Mouse (Mus musculus): ENCODE results near the gene Lgi4. TPM values are rescaled to one million over a fixed set of nuclear protein-coding genes. Genes with fewer than 3 reads are reported as not detected.
A peak's percentile ranks its signal among the peaks of the same experiment; 100 is the strongest.

Lgi4 gene
- polyA plus RNA-seq, 1 experiment = 2.5 TPM

GRCm38 (mm10) chr7:31034789-31035188, 24.4 kb upstream of the Lgi4 start:
- H3K4me3 ChIP-seq (ENCODE audit: low read depth, low read length) = no peak overlapping the region
- no peaks in the 10 kb centered on the region for H3K36me3 ChIP-seq (ENCODE audit: control insufficient read depth, insufficient read depth, low read length)
- H3K27me3 ChIP-seq (ENCODE audit: control insufficient read depth, insufficient read depth, low read length) = no peaks in the 10 kb centered on the region
- H3K4me1 ChIP-seq (ENCODE audit: control insufficient read depth, insufficient read depth, insufficient read length, low read length) = no peaks in the 10 kb centered on the region
- TF ChIP-seq POLR2A (IDR thresholded peaks at IDR 0.05; ENCODE audit: low read depth, low read length) (no peak), CTCF (IDR thresholded peaks at IDR 0.05; ENCODE audit: extremely low read depth, insufficient read length, insufficient replicate concordance, low read depth, low read length) (peak; percentile 33; the same call in 1 of the 2 replicates)
- H3K27ac ChIP-seq (ENCODE audit: insufficient read depth, low read depth, low read length) = peak overlapping the region; percentile 69; the same call in 1 of the 2 replicates
- 54% methylated on average over 11 of the region's 11 CpGs for WGBS

GRCm38 (mm10) chr7:31035291-31035690, 23.9 kb upstream of the Lgi4 start:
- no peaks in the 10 kb centered on the region for H3K27me3 ChIP-seq (ENCODE audit: control insufficient read depth, insufficient read depth, low read length)
- no peaks in the 10 kb centered on the region for H3K36me3 ChIP-seq (ENCODE audit: control insufficient read depth, insufficient read depth, low read length)
- no peak overlapping the region for H3K4me3 ChIP-seq (ENCODE audit: low read depth, low read length)
- 82% methylated on average over 11 of the region's 11 CpGs for WGBS
- no peak overlapping the region for H3K27ac ChIP-seq (ENCODE audit: insufficient read depth, low read depth, low read length)
- TF ChIP-seq CTCF (IDR thresholded peaks at IDR 0.05; ENCODE audit: extremely low read depth, insufficient read length, insufficient replicate concordance, low read depth, low read length) (no peak), POLR2A (IDR thresholded peaks at IDR 0.05; ENCODE audit: low read depth, low read length) (no peak)
- H3K4me1 ChIP-seq (ENCODE audit: control insufficient read depth, insufficient read depth, insufficient read length, low read length) = no peaks in the 10 kb centered on the region

GRCm38 (mm10) chr7:31036917-31037316, 22.2 kb upstream of the Lgi4 start:
- H3K27ac ChIP-seq (ENCODE audit: insufficient read depth, low read depth, low read length) = no peak overlapping the region
- 59% methylated on average over 7 of the region's 7 CpGs for WGBS
- no peak for TF ChIP-seq CTCF (IDR thresholded peaks at IDR 0.05; ENCODE audit: extremely low read depth, insufficient read length, insufficient replicate concordance, low read depth, low read length)
- no peak for TF ChIP-seq POLR2A (IDR thresholded peaks at IDR 0.05; ENCODE audit: low read depth, low read length)

GRCm38 (mm10) chr7:31037675-31038074, 21.5 kb upstream of the Lgi4 start:
- Histone ChIP-seq H3K4me1 (ENCODE audit: control insufficient read depth, insufficient read depth, insufficient read length, low read length) (no peaks in the 10 kb centered on the region; the same call in 1 of the 2 replicates), H3K4me3 (ENCODE audit: low read depth, low read length) (no peak overlapping the region), H3K27ac (ENCODE audit: insufficient read depth, low read depth, low read length) (no peak overlapping the region), H3K27me3 (ENCODE audit: control insufficient read depth, insufficient read depth, low read length) (0 out of 2 replicates have a peak, but pooled peaks cover 3% of the 10 kb centered on the region), H3K36me3 (ENCODE audit: control insufficient read depth, insufficient read depth, low read length) (no peaks in the 10 kb centered on the region)
- TF ChIP-seq POLR2A (IDR thresholded peaks at IDR 0.05; ENCODE audit: low read depth, low read length) = no peak
- WGBS = 55% methylated on average over 2 of the region's 2 CpGs

More at GRCm38 (mm10) chr7:31036917-31037316, 22.2 kb upstream of the Lgi4 start:
- Histone ChIP-seq H3K36me3 (ENCODE audit: control insufficient read depth, insufficient read depth, low read length) (no peaks in the 10 kb centered on the region), H3K4me1 (ENCODE audit: control insufficient read depth, insufficient read depth, insufficient read length, low read length) (no peaks in the 10 kb centered on the region; the same call in 1 of the 2 replicates), H3K4me3 (ENCODE audit: low read depth, low read length) (no peak overlapping the region), H3K27me3 (ENCODE audit: control insufficient read depth, insufficient read depth, low read length) (0 out of 2 replicates have a peak, but pooled peaks cover 3% of the 10 kb centered on the region)

- TF ChIP-seq CTCF (IDR thresholded peaks at IDR 0.05; ENCODE audit: extremely low read depth, insufficient read length, insufficient replicate concordance, low read depth, low read length) = no peak
- TF ChIP-seq POLR2A (IDR thresholded peaks at IDR 0.05; ENCODE audit: low read depth, low read length) = no peak
- Histone ChIP-seq H3K27ac (ENCODE audit: insufficient read depth, low read depth, low read length) (no peak overlapping the region), H3K4me3 (ENCODE audit: low read depth, low read length) (no peak overlapping the region), H3K36me3 (ENCODE audit: control insufficient read depth, insufficient read depth, low read length) (no peaks in the 10 kb centered on the region), H3K27me3 (ENCODE audit: control insufficient read depth, insufficient read depth, low read length) (0 out of 2 replicates have a peak, but pooled peaks cover 3% of the 10 kb centered on the region), H3K4me1 (ENCODE audit: control insufficient read depth, insufficient read depth, insufficient read length, low read length) (no peaks in the 10 kb centered on the region; the same call in 1 of the 2 replicates)
- WGBS = 84% methylated on average over 4 of the region's 4 CpGs
Observed at GRCm38 (mm10) chr7:31039011-31039410, 20.1 kb upstream of the Lgi4 start.

GRCm38 (mm10) chr7:31040281-31041022, 18.7 kb upstream of the Lgi4 start:
- Histone ChIP-seq H3K36me3 (ENCODE audit: control insufficient read depth, insufficient read depth, low read length) (no peaks in the 10 kb centered on the region), H3K27ac (ENCODE audit: insufficient read depth, low read depth, low read length) (no peak overlapping the region), H3K4me3 (ENCODE audit: low read depth, low read length) (peak overlapping the region; percentile 68), H3K4me1 (ENCODE audit: control insufficient read depth, insufficient read depth, insufficient read length, low read length) (no peaks in the 10 kb centered on the region; the same call in 1 of the 2 replicates), H3K27me3 (ENCODE audit: control insufficient read depth, insufficient read depth, low read length) (0 out of 2 replicates have a peak, but pooled peaks cover 3% of the 10 kb centered on the region)
- WGBS = 63% methylated on average over 12 of the region's 12 CpGs
- TF ChIP-seq CTCF (IDR thresholded peaks at IDR 0.05; ENCODE audit: extremely low read depth, insufficient read length, insufficient replicate concordance, low read depth, low read length) (no peak), POLR2A (IDR thresholded peaks at IDR 0.05; ENCODE audit: low read depth, low read length) (no peak)

GRCm38 (mm10) chr7:31041023-31041407, 18.1 kb upstream of the Lgi4 start:
- no peaks in the 10 kb centered on the region for H3K36me3 ChIP-seq (ENCODE audit: control insufficient read depth, insufficient read depth, low read length)
- peak overlapping the region; percentile 68 for H3K4me3 ChIP-seq (ENCODE audit: low read depth, low read length)
- no peaks in the 10 kb centered on the region; the same call in 1 of the 2 replicates for H3K4me1 ChIP-seq (ENCODE audit: control insufficient read depth, insufficient read depth, insufficient read length, low read length)
- 44% methylated on average over 8 of the region's 8 CpGs for WGBS
- TF ChIP-seq POLR2A (IDR thresholded peaks at IDR 0.05; ENCODE audit: low read depth, low read length) (no peak), CTCF (IDR thresholded peaks at IDR 0.05; ENCODE audit: extremely low read depth, insufficient read length, insufficient replicate concordance, low read depth, low read length) (no peak)
- H3K27me3 ChIP-seq (ENCODE audit: control insufficient read depth, insufficient read depth, low read length) = 0 out of 2 replicates have a peak, but pooled peaks cover 3% of the 10 kb centered on the region
- H3K27ac ChIP-seq (ENCODE audit: insufficient read depth, low read depth, low read length) = peak overlapping the region; percentile 69; the same call in 1 of the 2 replicates

All from small intestine, adult 2 months (tissue).